Mouse (Mus musculus) CD4-positive, CD25-positive, alpha-beta regulatory T cell, adult 9 weeks (primary cell): ENCODE results near the gene Rps7. TPM values are rescaled to one million over a fixed set of nuclear protein-coding genes. Genes with fewer than 3 reads are reported as not detected.

Experiments used
- polyA plus RNA-seq: library from polyadenylated mRNA; unstranded; fragments of 100-300 nt; shearing (Covaris generic); gene quantifications from one replicate; pipeline ENCODE4 v1.2.1, GENCODE M21; 2017

Gene Rps7
- 1,257 TPM for polyA plus RNA-seq

DNA sequence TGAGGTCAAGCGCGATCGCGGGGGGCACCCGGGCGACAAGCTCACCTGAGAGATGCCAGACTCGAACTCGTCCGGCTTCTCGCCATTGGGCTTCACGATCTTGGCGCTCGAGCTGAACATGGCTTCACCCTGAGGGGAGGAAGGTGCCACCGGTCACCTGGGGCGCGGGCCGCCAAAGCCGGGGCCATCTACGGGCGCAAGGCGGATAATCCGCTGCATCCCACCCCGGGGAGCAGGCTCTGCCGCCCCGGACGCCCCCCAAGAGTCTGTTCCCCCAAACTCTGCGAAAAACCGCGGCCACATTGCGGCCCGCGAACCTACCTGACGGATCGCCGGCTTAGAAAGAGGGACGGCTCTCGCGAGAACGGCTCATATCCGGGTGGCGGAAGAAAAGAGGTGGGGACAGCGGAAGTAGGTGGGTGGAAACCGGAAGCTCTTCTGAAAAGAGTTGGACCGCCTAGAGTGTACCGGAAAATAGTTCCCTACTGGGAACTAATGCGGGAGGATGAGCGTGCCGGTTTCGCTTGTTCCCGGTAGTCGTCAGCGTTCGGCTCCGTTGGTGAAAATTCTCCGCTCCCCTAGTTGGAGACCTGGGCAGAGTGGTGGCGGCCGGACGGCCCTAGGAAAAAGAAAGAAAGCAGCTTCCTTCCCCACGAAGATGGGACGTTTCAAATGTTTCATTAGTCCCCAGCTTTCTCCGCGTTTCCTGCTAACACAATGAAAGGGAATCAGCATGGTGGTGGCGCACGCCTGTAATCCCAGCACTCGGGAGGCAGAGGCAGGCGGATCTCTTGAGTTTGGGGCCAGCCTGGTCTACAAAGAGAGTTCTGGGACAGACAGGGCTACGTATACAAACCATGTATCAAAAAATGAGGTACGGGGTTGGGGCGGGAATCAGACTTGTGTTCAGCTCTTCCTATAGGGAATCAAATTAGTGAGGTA, at the start of gene Rps7:
Gene Rps7 (minus strand): TSS at position 419 of the 942 bp plus-strand sequence.

DNA sequence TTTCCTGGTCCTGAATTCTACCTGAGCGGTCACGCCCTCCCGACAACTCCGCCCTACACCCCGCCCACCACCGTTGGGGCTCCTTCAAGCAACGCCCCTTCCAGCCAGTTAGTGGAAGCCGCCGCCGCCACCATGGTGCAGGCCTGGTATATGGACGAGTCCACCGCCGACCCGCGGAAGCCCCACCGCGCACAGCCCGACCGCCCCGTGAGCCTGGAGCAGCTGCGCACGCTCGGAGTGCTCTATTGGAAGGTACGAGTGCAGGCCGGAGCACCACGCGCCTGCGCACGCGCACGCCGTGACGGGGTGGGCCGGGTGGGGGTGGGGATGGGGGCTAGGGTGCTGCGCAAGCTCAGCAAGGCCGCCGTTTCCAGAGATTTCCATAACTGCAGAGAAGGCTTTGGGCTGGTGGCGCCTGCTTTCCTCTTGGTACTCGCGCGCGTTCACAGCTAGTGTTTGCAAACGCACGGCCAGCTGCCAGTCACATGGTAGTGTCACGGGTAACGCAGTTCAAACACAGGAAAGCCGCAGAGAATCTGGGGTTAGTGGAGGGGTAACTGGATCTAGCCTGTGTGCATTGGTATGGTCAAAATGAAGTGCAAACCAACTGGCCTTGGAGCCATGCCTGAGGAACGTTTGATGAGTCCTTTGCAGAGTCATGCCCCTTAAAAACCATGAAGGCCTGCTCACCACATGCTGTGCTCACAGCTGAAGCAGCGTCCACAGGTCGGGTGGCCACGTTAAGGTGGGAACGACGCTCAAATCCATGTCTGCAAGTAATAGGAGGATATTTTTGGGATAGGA, 39.6 kb upstream of the Rps7 start, which contains the start of gene Adi1:
Gene Adi1 (plus strand): TSS at position 111 of the 804 bp plus-strand sequence.

GRCm38 (mm10) chr12:28649141-28650110, 13.7 kb upstream of the Rps7 start, which contains the start of gene Rnaseh1:
Rnaseh1 (plus strand) TSS chr12:28649602.

DNA sequence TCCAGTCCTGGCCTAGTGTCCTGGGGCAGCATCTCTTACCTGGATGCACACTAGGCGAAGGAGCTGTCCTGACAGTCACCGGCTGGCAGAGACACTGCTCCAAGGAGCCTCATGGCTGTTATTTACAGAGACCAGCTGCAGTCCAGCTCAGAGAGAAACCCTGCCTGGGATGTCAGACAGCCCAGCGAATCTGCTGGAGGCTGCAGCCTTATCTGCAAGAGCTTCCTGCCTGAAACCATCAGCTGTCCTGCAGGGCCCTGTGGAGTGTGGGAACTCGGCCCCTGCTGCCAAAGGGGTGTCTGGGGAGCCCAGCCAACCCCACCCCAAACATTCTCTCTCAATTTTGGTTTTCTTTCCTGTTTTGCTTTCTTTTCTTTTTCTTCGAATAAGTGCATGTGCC, 12.6 kb downstream of the Rps7 start, which contains the start of gene Colec11:
Gene Colec11 (minus strand): TSS at position 183 of the 400 bp plus-strand sequence.

GRCm38 (mm10) chr12:28582423-28582822, 53.3 kb downstream of the Rps7 start, which contains the start of gene Allc:
Allc (minus strand) TSS chr12:28582523.

Other genes starting within 250 kb of the Rps7 start
- gene Dcdc2c, start 83.6 kb downstream of the Rps7 start, polyA plus RNA-seq: not detected
- not detected for gene Allc, start 53.4 kb downstream of the Rps7 start, polyA plus RNA-seq
- gene Colec11, start 12.6 kb downstream of the Rps7 start, polyA plus RNA-seq: 0.45 TPM
- gene Rnaseh1, start 13.6 kb upstream of the Rps7 start, polyA plus RNA-seq: 40.8 TPM
- gene Adi1, start 39.3 kb upstream of the Rps7 start, polyA plus RNA-seq: 84.0 TPM
- 90.3 TPM for gene Trappc12, start 114.5 kb upstream of the Rps7 start, polyA plus RNA-seq
- gene Eipr1, start 115.8 kb upstream of the Rps7 start, polyA plus RNA-seq: 61.8 TPM